Mouse (Mus musculus) testis, adult 2 months (tissue): ENCODE results near the gene Cnn3.

ENCODE experiments used
- CTCF ChIP-seq: fragments of 200-500 bp; IDR thresholded peaks from 2 replicates; pipeline ENCODE4 v1.5.1; 2012; ENCODE audit warnings: low read depth, mild to moderate bottlenecking, inconsistent platforms, low read length, moderate library complexity; ENCODE audit not compliant: control insufficient read depth, insufficient read depth, insufficient replicate concordance
- POLR2A ChIP-seq: fragments of 200-500 bp; IDR thresholded peaks from 2 replicates; pipeline ENCODE4 v1.6.1; 2012; ENCODE audit warnings: low read depth, mild to moderate bottlenecking, inconsistent platforms, low read length, moderate library complexity; ENCODE audit not compliant: control insufficient read depth

GRCm38 (mm10) chr3:121439623-121440161, 13.4 kb downstream of the Cnn3 start:
- TF ChIP-seq POLR2A (no peak), CTCF (no peak)
